Mouse (Mus musculus): ENCODE measurements around the gene Lrrc26. TPM values are rescaled to one million over a fixed set of nuclear protein-coding genes. Genes with fewer than 3 reads are reported as not detected.

Lrrc26 gene
- total RNA-seq, 2 experiments from 2014 or later = not detected

DNA sequence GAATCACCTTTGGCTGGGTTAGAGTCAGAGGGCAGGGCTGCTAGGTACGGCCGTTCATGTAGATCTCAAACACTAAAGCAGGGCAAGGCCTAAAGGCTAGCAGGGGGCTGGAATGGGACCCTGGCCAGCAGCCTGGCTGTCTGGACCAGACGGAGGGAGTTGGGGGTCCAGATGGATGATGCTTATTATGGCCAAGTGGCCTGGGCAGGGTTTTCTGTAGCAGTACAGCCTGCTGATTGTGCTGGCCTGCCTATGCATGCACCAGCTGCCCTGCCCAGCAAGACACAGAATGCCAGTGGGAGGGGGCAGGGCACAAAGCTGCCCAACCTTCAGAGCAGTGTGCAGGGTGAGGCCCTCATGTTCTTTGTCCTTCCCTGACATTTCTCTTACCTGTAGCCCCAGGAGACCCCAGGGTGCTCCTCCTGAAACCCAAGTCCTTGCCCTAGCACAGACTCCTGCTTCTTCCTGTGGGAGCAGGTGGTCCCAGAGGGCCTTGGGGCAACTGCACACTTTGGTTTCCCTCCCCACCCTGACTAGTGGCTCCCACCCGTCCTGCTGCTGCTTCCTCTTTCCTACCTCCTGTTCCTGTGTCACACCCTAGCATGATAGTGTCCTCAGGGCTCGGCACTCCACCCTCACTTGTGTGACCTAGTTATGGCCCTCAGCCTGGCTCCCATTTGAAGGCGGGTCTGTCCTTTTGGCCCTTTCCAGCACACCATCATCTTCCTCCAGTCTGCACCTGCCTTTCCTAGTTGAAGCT lies 23.6 kb upstream of the Lrrc26 start:
- no peak for DNase-seq (ENCODE audit: low spot score in 2 of 2)

DNA sequence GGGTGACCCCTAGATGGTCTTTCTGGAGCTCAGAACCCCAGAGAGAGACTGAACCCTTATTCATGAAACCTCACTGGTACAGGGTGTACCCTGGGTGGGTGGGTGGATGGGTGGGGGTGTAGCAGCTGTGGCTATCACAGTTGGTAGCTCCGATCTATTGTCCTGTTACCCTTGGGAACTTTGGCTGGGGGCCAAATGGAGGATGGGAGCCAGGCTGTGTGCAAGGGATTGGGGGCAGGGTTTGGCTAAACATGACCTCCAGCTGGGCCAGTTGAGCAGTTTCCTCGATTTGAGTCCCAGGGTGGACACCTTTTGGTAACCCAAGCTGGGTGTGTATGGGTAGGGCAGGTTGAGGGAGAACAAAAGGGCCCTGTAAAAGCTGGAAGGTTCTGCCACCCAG lies 23.0 kb upstream of the Lrrc26 start:
- DNase-seq (ENCODE audit: low spot score in 2 of 2) = no peak

DNA sequence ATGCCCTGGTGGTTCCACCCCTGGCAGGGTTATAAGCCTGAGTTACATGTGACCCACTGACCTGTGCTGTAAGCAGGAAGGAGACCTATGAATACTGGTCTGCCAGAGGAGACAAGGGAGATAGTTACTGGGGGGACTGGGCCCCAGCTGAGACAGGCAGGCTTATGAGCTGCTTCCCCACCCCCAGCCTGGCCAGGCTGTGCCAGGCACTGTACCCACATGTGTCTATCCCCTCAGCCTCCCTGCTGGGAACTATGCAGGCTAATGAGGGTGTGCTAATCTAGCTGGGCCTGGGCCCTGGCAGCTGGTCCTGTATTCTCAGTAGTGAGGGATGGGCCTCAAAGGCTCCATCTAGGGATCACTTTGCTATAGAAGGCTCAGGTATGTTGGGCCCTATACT lies 22.5 kb upstream of the Lrrc26 start:
- DNase-seq (ENCODE audit: low spot score in 2 of 2) = no peak

DNA sequence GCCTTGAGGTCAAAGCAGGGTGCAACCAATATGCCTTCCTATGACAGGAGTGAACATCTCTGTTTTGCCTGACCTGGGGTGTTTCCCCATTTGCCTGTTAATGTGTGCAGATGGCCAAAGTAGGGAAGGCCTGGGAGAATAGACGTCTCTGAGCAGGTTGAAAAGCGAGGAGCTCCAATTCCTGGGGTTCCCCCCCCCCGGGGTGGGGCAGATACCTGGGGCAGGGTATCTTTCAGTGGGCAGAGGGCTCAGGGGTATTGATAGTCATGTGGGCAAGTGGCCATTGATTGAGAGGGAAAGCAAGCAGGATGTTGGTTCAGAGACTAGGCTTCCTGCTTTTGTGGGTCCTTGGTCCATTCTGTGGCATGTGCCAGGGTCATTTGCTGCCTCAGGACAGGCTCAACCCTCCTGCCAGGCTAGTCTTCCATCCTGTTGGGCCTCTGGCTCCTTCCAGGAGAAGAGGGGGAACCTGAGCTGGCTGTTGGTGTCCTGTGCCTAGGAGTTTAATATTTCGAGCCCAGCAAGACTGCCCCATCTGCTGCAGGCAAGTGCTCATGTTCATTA lies 21.9 kb upstream of the Lrrc26 start:
- DNase-seq (ENCODE audit: low spot score in 2 of 2) = no peak

DNA sequence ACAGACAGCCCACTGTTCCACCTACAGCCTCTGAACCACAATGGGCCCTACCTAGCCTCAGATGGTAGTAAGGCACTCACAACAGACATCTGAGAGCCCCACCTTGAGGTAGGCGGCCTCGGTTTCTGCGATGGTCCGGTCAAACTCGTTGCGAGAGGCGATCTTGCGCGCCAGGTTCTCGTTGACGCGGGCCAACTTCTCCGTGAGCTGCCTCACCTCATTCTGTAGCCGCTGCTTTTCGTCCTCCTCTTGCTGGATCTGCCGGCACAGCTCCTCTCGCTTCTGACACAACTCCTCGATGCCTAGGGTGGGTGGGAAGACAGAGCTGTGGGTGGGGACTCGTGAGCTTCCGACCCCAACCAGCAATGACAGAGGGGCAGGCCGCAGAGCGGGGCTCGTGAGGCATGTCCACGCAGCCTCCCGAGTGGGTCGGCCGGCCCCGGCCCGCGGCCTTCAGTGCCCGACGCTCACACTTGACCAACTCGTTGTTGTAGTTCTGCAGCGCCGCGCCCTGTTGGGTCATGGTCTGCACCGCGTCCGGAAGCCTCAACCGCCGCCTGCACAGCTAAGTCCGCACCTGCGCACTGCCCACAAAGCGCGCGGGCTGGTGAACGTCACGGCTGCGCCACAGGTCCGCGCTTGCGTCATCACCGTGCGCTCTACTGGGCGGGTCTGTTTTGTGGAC lies 17.7 kb upstream of the Lrrc26 start, which contains the start of the genes Ssna1 and Anapc2:
Gene Ssna1 (minus strand): TSS at position 612 of the 685 bp plus-strand sequence.
Gene Anapc2 (plus strand): TSS at position 652 of the 685 bp plus-strand sequence.
- DNase-seq (ENCODE audit: low spot score in 2 of 2) = peak; percentile 97 to 98

DNA sequence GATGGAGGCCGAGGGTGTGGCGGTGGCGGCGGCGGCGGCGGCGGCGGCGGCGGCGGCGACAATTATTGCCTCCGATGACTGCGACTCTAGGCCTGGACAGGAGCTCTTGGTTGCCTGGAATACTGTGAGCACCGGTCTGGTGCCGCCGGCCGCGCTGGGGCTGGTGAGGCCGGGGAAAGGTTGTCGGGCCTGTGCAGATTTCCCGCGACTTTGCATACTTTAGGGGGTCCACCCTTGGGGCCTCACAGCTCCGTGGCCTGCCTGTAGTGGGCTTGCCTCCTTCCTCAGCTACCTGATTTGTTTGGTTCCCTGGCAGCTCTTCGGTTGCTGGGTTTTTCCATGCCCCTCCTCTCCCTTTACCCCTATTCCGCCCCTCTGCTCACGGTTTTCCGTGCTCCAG lies 17.2 kb upstream of the Lrrc26 start:
- DNase-seq (ENCODE audit: low spot score in 2 of 2) = no peak

DNA sequence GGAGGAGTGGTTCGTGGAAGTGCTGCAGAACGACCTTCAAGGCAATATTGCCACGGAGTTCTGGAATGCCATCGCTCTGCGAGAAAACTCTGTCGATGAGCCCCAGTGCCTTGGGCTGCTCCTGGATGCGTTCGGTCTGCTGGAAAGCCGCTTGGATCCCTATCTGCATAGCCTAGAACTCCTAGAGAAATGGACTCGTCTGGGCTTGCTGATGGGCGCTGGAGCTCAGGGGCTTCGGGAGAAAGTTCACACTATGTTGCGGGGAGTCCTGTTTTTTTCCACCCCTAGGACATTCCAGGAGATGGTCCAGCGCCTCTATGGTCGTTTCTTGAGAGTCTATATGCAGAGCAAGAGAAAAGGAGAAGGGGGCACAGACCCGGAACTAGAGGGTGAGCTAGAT lies 16.7 kb upstream of the Lrrc26 start:
- no peak for DNase-seq (ENCODE audit: low spot score in 2 of 2)

DNA sequence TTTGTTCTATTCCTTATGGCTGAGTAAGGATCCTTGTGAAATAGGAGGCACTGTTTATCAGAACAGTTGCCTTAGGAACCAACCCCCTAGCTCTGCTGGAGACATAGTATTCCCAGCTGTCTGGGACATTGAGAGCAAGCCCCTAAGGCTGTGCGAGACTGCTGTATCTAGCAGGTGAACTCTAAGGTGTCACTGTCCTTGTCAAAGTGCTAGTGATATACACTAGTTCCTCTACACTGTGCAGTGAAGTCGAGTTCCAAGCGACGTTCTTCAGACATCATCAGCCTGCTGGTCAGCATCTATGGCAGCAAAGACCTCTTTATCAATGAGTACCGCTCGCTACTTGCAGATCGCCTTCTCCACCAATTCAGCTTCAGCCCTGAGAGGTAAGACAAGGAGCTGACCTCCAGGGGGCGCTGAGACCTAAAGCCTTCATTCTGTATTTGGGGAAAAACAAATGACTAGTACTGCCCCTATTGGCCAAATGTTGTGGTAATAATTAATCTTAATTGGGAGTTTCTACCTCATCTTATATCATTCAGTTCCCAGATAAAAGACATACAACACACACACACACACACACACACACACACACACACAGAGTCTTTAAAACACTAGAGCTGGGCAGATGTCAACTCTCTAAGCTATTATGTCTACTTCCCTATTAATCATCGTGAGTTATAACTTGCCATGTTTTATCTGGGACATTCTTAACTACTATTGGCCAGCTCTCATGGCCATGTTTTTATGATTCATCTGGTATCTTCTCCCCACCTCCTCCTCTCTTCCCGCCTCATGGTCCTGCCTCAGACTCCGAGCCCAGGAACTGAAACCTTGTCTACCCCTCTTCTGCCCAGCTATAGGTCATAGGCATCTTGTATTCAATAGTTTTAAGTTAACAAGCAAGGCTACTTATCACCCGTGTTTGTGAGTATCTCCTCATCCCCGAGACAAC lies 10.5 kb upstream of the Lrrc26 start:
- DNase-seq (ENCODE audit: low spot score in 2 of 2) = peak in 1 of 2 experiments; percentile 81

DNA sequence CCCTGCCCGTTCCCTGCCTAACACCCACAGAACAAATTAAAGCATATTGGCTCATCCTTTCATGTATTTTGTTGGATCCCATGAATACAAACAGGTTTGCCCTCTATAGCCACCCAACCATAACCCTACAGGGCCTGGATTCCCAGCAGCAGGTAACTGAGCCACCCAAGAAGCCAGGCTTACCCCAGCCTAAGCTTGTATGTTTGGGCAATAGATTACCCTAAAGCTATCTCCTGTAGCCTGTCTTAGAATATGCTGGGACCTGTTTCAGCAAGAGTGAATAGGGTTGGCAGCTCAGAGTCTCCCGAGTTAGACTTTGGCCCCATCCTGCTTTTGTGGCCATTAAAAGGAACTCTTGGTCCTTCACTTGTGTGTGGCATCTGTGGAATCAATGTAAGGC lies 4.2 kb upstream of the Lrrc26 start:
- DNase-seq (ENCODE audit: low spot score in 2 of 2) = no peak

DNA sequence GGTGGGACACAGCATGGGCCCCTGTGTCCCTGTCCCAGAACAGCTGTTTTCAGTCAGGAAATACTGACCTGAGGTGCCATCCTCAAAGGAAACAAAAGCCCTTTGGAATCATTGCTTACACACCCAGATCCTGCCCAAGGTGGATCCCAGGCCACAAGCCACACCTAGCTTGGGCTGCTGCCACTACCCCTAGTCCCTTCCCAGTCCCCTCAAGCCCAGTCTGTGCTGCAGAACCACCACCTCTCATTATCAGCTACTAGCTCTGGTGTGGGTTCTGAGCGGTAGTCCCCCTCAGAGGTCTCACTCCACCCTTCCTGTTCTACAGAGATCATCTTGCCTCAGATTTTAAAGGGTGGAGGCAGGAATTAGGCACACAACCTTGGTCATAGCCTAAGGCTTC lies 3.4 kb upstream of the Lrrc26 start:
- no peak for DNase-seq (ENCODE audit: low spot score in 2 of 2)

DNA sequence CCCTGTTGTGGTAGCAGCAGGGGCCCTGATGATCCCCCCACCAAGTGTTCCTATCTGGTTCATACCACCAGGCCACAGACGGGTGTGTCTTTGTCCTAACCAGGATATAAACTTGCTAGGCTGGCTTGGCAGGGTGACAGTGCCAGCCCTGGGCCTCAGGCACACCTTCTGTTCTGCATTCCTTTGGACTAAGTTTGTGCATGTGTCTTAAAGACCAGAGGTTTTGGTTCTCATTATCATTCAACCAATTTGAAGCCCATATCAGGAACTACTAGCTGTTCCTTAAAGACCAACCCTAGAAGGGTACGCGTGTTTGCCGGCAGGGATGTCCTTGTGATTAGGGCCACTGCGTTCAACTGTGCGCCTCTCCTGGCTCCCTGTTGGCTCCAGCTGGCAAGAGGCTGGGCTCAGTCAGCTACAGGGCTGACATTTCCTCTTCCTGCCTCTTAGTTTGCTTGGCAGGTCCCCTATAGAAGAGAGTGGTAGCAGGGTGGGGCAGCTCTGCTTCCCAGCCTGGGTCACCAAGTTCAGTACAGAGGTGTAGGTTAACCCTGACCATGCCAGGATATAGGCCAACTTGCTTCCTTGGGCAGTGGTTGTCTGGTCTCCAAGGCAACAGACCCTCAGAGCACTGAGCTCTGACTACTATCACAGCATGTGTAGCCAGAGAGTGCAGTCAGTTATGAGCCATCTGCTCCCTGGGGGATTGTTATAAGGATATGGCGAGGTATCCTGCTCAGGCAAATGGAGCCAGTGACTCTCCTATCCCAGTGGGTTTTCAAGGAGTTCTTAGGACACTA lies 2.7 kb upstream of the Lrrc26 start:
- no peak for DNase-seq (ENCODE audit: low spot score in 2 of 2)

DNA sequence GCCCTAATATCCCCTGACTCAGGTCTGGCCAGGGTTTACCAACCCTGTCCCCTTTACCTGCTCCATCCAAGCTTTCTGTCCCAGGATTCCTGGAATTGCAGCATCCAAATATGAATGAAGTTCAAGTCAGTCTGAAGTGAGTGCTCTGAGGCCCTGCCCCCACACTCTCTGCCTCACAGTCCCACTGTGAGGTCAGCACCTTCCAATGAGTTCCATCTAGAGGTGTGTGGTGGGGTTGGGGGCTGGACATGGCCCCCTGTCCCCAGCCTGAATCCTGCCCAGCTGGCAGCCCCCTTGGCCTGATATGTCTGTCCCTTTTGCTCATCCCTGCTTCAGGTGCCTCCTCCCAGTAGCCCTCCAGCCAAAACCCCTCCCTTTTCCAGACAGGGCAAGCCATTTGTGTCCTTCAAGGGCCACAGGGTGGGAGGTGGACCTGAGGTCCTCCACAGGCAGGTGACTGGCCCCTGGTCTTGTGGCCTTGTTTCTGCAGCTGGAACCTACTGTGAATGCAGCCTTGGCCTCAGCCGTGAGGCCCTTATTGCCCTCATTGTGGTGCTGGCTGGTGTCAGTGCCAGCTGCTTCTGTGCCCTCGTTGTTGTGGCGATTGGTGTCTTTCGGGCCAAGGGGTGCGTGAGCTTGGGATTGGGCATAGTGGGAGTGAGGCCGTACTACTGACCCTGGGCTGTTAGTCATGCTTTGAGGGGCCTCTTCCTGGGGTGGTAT lies 1.6 kb upstream of the Lrrc26 start, which contains the start of gene Tmem210:
Gene Tmem210 (plus strand): TSS at position 219 of the 723 bp plus-strand sequence.
- no peak for DNase-seq (ENCODE audit: low spot score in 2 of 2)

DNA sequence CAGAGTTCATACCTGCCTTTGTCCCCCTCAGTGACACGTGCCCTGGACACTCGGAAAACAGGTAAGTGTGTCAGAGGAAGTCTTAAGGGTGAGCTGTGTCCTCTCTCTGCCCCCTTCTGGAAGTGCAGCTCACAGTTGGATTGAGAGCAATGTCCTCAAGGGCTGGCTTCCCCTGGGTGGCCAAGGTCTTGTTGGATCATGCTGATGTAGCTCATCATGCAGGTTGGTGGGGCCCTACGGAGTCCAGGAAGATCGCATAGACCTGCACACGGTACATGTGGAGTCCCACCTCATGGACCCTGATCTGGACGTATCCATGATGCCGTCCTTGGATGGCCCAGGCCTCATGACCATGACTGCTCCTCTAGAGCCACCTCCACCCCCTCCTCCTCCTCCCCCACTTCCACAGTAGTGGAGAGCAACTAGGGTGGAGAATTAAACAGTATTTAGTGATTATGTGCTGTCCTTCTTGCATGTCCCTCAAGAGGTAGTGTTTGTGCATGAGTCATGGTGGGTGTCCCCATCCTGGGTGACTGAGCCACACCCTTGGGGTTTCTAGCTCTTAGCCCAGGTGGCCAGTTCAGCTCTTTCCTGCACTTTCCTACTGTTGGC lies 875 bp upstream of the Lrrc26 start:
- no peak for DNase-seq (ENCODE audit: low spot score in 2 of 2)

DNA sequence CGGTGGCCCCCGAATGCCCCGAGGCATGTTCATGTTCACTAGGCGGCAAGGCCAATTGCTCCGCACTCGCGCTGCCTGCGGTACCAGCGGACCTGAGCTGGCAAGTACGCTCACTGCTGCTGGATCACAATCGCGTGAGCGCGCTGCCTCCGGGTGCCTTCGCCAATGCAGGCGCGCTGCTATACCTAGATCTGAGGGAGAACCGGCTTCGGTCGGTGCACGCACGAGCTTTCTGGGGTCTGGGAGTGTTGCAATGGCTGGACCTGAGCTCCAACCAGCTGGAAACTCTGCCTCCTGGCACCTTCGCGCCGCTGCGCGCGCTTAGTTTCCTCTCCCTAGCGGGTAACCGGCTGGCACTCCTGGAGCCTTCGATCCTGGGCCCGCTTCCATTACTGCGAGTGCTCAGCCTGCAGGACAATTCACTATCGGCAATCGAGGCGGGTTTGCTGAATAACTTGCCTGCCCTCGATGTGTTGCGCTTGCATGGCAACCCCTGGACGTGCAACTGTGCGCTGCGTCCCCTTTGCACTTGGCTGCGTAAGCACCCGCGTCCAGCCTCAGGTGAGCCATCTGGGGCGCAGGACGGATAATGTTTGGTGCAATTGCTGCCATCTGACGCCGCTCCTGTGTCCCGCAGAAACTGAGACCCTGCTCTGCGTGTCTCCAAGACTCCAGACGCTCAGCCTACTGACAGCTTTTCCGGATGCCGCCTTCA lies 543 bp downstream of the Lrrc26 start:
- no peak for DNase-seq (ENCODE audit: low spot score in 2 of 2)

DNA sequence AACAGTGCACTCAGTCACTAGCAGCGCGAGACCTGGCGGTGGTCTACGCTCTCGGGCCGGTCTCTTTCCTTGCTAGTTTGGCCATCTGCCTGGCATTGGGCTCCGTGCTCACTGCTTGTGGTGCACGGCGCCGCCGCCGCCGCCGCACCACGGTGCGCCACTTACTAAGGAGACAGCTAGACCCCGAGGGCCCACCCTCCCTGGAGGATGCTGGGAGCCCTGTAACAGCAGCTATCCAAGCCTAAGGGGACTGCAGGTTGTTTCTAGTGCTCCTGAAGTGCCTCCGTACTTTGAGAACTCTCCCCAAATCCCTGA lies 1.1 kb downstream of the Lrrc26 start:
- DNase-seq (ENCODE audit: low spot score in 2 of 2) = no peak

DNA sequence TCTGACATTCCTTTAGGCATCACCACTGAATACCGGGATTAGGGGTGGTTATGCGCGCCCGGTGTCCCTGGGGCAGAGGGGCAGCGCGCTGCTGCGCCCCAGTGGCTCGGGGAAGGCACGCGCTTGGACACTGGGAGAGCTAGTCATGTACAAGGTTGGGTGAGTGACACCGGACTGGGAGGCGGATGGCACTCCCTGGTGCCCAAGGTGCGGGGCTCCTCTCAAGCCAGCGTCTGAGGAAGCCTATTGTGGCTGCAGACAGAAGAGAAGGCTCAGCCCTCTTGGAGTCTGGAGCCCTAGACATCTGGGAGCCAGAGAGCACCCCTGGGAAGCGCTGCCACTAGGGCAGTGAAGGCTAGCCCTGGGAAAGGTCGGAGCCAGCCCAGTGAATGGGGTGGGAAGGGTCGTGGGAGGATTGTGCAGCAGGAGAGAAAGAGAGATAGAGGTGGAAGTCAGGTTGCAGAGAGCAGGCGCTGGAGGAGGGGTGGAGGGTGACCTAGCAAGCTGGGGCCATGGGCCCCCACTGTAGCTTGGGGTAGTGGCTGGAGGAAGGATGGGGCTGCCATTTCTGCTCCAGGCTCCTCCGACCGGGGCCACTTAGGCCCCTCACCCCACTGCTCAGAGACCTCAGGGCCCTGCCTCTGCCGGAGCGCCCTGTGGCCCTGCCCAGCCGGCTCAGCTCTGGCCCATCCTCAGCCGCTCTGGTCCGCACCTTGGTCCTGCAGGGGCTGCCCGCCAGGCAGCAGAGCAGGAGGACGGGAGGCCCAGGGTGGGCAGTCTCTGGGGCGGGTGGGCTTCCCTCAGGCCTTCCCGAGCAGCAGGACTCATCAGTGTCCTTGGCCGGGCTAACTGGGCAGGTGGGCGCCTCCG lies 1.7 kb downstream of the Lrrc26 start:
- no peak for DNase-seq (ENCODE audit: low spot score in 2 of 2)

DNA sequence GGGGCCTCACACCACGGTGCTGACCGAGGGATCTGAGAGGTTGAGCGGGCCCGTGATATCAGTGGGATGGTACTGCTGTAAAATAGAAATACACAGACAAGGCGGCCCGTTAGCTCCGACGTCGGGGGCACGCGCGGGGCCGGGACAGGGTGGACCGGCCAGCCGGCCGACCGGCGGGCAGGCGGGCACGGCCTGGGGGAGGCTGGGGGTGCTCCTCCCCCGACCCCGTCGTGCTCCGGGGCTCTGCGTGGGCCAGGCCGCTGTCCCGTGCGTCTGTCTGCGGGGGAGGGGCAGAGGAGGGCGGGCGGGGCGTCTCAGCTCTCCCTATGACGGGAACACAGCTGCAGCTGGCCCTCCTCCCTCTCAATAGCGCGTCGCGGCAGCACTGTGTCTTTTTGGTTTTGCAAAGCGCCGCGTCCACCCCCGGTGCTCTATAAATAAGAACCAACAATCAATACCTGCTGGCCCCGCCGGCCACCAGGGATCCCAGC lies 2.4 kb downstream of the Lrrc26 start:
- DNase-seq (ENCODE audit: low spot score in 2 of 2) = no peak

DNA sequence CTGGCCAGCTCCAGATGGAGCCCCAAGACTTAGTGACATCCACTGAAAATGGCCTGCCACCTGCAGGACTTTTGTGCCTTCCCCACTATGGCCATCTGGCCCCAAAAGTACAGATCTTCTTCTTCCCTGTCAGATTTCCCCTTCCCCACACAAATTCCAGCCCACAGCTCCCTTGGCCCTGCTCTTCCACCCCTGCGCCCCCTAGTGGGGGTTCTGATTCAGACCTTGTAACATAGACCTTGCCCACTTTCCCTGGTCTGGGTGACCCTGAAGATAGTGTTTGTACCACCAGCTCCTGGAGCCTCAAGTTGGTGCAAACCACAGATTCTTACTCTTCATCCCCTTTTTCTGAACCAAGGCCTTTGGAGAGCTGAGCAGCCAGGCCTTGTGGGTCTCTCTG lies 3.1 kb downstream of the Lrrc26 start:
- peak; percentile 72 to 80 for DNase-seq (ENCODE audit: low spot score in 2 of 2)

Data from gastrocnemius, postnatal 4 days (tissue).